Mouse (Mus musculus) urinary bladder, postnatal 14 days (tissue): ENCODE data around the gene Brf1.

ENCODE experiments used
- DNase-seq: peaks from one replicate; pipeline ENCODE4 v3.0.0; 2021; ENCODE audit warnings: low spot score

Gene Brf1

DNA sequence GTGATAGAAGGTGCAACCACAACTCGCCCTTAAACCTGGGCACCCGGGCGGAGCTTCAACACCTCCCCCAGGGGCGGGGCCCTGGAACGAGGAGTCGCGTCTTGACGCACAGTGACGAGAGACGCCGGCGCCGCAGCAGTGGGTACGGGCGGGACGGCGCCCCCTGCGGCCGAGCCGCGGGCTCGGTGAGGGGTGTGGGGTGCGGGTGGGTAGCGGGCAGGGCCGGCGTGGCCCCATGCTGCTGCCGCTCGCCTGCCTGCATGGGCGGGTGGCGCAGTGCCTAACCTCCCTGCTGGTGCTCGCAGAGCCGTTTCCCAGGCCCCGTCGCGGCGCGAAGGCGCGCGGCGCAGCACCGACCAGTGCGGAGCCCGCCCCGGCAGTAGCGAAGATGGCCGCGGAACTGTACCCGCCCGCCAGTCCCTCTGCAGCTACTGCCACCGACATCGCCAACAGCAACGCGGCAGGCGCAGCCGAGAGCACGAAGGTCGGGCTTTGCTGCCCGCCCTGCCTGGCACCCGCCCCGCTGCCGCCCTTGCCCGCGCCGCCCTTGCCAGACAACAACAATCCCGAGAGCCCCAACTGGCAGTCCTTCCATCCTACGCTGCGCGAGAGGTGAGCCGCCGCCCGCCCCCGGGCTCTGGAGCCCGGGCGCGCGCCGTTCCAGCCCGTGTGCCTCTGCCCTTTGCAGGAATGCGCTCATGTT is 24.0 kb downstream of the Brf1 start, which contains the start of gene Btbd6:
TSS of gene Btbd6 (plus strand) at position 112 of the 703 bp plus-strand sequence.
- peak; percentile 93 for DNase-seq

DNA sequence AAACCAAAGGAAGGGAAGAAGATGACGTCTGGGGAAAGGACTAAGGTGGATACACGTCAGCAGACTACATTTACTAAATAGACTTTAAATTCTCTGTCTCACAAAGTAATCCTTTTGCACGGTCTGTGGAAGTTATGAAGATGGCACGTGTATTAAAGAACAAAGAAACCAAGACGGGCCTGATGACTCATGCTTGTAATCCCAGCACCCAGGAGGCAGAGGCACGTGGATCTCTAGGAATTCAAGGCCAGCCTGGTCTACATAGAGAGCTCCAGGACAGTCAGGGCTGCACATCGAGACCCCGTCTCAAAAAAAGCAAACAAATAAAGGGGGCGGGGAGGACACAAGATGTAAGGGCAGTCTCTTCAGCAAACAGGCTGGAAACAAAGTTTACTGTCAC is 25.8 kb downstream of the Brf1 start:
- no peak for DNase-seq

DNA sequence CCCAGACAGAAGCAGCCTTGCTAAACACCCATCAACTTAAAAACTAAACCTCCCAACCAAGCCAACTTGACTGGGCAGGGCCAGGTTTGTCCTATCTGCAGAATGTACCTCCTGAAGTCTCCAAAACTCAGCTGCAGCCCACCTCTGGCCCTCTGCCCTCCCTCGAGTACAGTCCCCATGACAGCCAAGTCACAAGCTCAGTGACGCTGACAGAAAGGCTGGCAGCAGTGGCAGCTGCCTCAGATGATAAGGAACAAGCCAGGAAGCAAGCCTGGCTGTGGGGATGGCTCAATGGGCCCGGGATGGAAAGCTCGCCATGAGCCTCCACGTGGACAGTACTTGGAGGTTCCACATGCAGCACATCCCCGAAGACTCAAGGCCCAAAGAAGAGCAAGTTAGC is 30.9 kb downstream of the Brf1 start:
- DNase-seq: no peak

DNA sequence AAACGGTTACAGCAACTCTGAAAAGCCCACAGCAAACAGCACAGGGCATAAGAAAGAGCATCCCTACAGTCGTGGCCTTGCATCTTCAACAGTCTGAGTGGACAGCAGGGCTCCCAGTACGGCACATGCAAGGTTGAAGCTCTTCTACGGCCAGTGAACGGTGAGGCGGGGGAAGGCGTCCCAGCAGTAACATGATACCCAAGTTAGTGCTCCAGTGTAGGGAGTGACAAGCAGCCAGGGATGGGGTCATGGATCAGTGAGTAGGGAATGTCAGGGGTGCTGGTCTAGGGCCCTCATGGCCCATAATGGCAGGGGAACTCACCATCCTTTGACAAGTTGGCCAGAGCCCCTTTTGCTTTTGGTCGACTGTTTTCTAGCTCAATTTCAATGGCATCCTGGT is 31.6 kb downstream of the Brf1 start:
- no peak for DNase-seq

DNA sequence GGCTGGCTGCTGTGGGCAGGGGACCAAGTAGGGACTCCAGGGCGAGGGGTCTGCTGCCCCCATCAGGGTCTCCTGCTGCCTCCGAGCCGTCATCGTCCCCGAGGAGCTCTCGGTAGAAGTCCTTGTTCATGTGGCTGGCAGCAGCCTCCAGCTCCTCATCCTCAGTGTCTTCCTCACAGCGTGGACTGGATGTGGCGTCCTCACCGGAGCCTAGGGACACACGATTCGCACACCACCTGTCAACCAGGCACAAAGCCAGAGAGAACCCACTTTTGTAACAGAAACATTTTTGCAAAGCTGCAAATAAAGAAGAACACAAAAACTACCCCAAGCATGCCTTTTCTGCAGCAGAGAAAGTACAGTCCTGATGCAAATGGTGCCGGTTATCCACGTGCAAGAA is 34.7 kb downstream of the Brf1 start:
- no peak for DNase-seq

DNA sequence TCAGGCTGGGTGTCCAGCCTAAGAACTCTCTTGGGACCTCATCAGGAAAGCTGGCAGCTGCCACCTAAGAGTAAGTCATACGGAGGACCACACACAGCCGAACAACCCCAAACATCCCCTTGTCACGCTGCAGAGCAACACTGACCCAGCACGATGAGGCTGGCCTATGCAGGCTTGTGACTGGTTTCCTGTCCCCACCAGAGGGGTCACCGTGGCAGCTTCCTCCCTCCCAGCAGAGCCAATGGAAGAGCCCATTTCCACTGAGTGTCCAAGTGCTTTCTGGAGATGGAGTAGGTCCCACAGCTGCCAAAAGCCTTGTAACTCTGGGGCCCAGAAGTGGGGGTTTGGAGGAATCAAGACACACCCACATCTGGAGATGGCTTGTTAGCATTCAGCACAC is 38.6 kb downstream of the Brf1 start:
- no peak for DNase-seq

DNA sequence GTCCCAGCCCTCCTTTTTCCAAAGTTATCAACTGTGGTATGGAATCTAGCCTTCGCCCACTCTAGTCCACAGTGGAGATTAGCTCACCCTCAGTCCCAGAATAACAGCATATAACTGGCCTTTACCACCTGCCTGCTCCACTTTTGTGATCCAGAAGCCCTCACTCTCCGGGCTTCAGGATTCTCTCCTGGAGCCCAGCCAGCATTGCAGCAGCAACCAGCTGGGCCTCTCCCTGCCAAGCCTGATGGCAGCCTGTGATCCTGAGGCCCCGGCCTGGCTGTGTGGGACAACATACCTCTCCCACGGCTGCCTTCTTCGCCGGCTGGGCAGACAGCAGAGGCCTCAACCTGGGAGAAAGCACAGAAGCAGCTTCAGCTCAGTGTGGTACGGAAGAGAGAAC is 39.1 kb downstream of the Brf1 start:
- DNase-seq: no peak

DNA sequence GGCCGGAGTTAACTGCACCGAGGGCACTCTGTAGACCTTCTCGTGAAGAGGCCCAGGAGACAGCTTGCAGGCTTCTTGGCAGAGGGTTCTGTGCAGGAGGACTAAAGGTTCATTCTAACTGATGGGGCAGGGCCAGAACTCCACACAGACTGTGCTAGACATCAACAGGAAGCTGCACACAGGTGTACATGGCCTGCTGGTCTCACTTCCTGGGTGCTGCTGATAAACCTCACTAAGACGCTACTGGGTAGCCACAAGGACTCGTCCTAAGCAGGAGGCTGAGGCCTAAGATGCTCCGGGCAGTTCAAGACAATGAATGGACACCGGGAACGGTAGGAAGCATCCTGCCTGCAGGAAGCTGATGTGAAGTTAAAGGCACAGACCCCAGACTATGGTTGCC is 41.1 kb downstream of the Brf1 start:
- DNase-seq: no peak

DNA sequence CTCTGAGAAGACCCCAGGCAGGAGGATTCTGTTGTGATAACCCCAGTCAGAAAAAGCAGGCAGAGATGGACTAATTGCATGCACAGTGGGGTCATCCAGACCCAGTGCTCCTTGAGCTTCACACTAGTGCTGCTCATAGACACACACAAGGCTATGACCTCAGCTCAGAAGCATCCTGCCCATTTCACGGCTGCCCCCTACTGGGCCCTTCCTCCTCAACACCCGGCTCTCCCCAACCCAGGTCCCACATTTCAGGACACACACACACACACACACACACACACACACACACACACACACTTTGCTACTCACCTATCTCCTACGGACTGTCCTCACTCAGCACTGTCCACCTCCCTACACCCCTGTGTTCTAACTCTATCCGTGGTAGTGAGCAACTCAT is 42.2 kb downstream of the Brf1 start:
- DNase-seq: peak; percentile 58

DNA sequence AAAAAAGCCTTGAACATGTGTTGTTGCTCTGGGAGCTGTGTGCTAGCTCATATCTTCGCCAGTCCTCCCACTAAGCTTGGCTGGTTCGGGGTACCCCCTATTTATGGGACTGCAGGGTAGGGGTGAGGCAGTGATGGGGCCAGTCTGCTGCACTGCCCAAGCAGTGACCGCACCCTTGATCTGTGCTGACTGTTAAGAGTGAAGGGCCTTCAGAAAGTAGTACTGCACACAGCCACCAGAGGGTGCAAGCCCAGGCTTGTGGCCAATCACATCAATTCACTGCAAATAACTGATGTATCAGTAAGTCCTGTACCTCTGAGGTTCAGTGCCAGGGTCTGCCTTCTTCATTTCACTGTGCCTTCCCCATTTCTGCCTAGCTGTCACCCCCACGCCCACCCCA is 44.7 kb downstream of the Brf1 start:
- peak; percentile 80 for DNase-seq

DNA sequence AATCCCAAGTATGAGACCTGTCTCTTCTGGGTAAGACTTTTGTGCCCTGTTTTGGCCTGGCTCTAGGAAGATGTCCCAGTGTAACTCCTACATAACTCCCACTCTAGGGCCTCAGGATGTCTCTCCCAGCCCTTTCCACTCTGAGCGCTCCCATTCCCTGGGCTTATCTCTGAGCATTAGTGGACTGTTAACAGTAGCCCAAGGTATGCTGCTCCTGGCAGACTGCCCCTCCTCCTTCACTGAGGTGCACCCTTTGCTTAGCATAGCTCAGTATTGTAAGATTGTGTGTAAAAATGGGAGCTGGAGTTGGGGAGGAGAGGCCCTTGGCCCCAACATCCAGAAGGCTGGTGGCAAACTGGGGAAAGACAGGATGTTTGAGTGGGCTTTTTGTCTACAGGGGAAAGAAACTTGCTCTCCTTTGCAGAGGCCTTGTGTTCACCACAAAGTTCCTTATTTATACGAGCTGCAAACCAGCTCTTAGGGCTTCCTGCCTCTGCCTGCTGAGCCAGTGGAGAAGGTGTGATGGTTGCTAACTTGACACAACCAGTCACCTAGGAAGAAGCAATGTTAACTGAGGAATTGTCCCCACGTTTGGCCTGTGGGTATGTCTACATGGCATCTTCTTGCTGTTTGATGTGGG is 47.5 kb downstream of the Brf1 start:
- no peak for DNase-seq

DNA sequence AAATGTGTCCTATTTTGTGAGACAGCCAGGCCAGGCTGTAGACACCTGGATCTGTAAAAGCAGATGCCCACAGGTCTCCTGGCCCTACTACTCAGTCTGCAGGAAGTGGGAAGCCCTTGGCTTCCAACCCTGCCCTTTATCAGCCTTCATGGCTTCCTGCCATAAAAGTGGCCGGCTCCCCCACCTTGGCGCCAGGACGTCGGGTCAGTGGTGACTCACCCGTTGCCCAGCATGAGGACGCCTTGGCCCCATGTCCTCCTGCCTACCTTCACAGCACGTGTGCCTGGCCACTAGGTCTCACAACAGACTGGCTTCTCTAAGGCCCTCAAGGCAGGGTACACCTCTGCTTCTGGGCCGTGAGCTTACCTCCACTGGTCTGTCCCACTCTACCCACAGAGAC is 48.1 kb downstream of the Brf1 start:
- peak; percentile 80 for DNase-seq

DNA sequence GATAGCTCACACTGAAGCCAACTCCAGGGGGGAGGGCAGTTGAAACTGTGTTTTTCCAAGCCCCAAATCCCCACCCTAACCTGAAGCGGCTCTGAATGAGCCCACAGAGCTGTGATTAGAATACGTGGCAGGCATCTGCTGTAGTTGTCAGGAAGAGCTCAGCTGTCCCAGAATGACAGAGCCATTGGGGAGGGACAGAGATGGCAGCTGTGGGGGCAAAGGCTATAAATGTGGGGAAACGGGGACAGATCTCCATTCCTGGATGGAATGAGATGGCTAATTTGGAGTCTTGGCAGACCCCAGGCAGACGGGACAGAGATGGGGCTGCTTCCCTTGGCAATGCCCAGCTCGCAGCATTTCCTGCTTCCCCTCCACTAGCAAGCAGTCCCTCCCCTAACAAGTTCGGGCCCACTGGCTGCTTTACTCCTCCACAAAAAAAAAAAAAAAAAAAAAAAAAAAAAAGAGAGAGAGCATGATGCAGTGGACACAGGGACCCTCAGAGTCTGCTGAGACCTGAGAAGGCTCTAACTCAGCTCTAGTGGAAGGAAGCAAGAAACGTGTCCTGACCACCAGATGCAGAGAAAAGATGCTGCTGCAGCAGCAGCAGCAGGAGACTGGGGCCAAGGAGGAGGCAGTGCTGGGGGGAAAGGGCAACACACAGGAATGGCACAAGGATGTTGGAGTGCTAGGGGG is 49.2 kb downstream of the Brf1 start:
- DNase-seq: no peak

DNA sequence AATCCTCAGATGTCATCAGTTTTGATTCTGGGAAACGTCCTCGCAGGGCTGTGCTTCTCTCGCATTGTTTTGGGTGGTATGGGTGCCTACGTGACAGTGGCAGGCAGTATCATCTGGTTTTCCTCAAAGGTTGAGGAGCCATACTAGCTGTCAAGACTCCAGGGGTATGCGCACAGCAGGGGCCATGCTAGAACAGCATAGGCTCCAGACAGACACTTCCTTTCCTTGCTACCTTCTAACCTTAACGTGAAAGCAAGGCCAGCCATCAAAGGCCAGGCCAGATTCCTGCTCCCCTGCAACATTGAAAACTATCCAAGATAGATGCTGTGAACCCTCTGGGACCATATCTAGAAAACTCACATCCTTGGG is 49.8 kb downstream of the Brf1 start:
- DNase-seq: no peak

DNA sequence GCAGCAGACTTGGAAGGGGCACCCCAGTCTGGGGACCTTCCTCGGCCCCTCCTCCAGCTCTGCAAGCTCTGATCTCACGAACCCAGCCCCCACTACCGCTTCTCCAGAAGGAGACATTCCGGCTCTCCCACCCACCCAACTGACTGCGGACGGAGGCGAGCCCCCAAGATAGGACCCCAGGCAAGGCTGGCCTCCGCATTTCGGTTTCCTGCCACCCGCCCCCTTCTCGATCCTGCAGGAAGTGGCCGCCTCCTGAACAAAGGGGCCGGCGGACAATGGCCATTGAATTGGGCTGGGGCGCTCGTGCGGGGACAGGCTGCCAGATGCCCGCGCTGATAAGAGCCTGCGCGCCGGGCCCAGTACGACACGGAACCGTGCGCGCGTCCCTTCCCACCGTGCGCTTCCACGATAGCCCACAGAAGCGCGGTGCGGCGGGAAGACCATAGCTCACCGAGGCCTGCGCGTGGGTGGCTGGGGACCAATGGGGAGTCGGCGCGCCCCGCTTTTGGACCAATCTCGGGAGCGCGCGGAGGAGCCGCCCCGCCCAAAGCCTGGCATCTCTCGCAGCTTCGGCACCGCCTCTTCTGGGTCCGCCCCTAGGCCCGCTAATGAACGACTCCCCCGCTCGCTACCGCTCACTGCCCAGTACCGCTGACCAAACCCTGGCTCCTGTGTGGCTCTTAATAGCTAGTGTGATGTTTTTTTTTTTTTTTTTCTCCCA is 50.3 kb downstream of the Brf1 start:
- peak; percentile 90 for DNase-seq

DNA sequence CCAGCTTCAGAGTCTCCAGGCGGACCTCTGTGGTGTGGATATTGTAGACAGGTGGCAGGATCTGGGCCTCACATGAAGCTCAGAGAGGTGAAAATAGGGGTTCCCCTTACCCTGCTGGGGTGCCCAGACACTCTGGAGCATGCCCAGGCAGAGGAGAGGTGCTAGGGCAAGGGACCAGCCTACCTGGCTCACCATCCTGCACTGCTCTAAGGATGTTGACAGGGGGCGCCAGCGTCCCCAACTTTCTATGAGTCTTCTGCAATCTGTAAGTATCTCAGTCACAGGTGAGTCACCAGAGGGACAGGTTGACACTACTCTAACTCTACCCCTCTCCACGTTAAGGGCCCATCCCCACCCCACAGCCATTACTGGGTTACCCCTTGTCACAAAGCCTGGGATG is 53.2 kb downstream of the Brf1 start:
- DNase-seq: no peak

DNA sequence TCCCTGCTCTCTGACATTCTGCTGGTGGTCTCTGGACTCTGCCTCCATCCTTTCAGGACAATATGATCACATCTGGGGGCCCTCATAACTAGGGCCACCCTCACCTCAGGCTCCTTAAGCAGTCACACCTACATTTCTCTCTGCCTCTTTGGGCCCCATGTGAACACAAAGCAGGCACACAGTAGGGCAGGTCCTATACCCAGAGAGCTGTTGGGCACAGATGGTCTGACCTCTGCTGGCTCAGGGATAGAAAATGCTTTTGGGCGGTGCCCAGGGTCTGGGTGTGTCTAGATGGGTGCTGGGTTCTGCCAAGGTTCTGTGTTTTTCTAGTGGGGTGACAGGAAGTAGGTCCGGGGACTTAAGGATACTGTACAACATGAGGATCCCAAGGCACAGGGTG is 56.8 kb downstream of the Brf1 start:
- DNase-seq: no peak

DNA sequence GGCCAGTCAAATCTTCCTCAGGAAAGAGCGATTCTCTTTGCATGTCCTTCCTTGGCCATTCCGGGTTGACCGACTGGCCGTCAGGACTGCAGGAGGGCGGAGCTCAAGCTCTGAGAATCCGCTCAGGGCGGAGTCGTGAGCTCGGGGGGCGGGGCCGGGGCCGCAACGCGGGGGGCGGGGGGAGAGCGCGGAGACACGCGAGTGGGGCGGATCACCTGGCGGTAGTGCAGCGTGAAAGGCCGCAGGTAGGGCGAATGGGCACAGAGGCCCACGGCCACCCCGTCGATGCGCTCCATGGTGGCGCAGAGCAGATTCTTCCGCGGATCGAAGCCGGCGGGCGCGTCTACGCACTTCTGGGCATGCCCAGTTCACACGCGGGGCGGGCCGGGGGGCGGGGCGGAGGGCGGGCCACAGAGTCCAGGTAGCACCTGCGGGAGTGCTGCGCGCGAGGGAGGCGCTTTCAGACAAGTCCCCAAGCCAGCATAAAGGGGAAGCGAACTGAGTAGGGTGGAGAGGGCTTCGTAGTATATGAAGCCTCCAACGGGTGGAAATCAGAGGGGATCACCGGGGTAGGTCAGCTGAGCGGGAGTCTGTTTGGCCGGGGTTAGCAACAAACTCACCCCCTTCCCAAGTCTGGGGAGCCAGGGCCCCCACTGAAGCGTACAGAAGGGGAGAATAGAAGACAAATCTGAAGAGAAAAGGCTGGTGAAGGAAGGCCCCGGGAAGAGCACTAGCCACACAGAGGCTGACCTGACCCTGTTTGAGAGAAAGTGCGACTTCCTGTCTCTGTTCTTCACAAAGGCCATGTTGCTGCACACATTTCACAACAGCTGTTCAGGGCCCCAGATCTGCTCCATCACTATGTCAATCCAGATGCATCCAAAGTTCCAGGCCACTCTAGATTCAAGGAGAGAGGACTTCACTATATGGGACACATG is 58.5 kb downstream of the Brf1 start, which contains the start of gene Nudt14:
TSS of gene Nudt14 (minus strand) at position 349 of the 938 bp plus-strand sequence.
- peak; percentile 82 for DNase-seq

DNA sequence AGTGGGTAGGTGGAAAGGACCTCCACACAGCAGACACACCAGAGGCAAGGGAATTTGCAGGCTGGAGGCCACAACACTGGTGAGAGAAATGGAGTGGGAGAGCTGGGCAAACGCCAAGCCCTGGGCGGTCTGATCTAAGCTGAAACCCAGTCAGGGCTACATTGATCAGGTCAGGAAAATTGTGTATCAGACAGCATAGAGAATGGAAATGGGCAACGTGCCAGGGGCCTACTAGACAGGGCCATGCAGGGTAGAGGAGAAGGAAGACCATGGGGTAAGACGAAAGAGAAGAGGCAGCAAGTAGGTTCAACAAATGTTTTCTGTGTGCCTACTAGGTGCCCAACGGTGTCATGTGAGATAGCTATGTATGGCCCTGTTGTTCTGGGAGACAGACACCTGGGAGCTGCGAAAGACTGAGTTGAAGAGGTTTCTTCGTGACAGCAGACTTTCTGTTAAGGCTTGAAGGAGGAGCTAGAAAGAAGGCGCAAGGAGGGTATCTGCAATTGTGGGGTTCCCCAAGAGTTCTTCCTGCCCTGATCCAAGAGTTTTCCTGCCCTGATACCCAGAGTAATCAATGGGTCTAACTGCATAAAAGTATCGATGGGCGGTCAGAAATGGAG is 59.2 kb downstream of the Brf1 start:
- peak; percentile 53 for DNase-seq

DNA sequence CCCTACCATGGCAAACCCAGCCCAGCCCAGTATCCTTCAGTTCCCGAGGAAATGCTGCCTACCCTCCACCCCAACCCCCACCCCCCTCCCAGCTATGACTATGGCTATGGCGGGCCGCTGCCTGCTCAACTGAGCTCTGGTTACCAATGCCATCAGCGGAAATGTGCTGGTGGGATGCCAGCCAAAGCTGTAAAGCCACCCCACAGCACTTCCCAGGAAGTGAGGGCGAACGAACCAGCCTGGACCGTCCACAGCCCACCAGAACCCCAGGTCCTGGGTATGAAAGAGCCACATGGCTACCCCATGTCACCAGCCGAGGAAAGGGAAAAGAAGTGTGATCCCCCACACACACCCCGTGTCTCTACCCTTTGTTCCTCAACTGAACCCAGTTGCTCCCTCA is 59.8 kb downstream of the Brf1 start:
- DNase-seq: no peak

DNA sequence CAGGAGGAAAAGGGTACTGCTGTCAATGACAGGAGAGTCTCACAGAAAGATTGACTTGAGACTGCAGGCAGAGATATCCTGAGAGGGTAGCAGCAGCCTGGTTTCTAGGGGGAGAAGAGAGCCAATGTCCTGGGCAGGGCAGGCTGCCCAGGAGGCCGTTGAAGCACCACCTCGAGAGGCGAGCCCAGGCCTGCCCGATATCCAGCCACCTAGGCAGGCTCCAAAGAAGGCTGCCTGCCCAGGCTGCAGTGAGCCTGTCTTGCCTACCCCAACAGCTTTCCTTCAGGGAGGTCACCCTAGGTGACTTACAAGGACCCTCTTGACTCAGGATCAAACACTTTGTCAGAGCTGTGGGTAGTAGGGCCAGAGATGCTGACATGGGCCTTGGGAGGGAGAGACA is 60.3 kb downstream of the Brf1 start:
- DNase-seq: peak; percentile 53
